Mouse (Mus musculus): ENCODE results near the gene Slc35a3. TPM values are rescaled to one million over a fixed set of nuclear protein-coding genes. Genes with fewer than 3 reads are reported as not detected.

Gene Slc35a3
- polyA plus RNA-seq (2012; rRNA removed): 7.9 and 9.0 TPM in 2 replicates

DNA sequence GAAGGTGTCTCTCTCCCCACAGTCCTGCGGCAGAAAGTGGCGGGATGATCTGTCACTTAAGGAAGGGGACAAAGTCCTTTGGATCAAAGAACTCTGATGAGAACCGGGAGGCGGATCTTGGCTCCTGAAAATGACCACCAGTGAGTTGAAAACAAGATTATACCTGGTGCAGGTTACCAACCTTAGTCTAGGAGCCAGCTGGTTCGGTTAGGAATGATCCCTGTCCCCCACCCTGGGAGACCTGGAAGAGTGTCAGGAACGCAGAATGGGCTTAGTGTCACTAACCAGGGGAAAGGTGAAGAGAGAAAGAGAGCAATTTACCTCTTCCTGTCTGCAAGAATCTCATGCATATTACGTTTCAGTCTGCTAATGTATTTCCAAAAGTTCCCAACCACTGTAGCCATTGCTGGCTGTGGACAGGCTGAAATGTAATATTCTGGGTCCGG lies at the start of gene Slc35a3:
Gene Slc35a3 (minus strand): TSS at position 396 of the 446 bp plus-strand sequence.

DNA sequence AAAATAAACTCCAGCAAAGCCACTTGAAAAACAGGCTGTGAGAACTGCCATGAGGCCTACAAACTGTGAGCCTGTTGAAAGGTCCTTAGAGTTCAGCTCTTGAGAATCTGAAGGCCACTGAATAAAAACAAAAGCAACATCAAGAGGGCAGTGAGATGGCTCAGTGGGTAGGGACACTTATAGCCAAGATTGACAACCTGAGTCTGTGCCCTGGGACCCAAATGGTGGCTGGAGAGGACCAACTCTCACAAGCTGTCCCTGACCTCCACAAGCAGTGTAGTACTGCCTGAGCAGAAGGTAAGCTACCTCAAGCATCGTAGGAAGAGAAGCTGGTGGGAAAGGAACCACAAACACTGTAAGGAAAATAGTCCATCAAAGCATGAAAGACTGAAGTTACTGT lies 31.5 kb downstream of the Slc35a3 start, which contains the start of gene Gm43191:
Gene Gm43191 (minus strand): TSS at position 101 of the 400 bp plus-strand sequence.

DNA sequence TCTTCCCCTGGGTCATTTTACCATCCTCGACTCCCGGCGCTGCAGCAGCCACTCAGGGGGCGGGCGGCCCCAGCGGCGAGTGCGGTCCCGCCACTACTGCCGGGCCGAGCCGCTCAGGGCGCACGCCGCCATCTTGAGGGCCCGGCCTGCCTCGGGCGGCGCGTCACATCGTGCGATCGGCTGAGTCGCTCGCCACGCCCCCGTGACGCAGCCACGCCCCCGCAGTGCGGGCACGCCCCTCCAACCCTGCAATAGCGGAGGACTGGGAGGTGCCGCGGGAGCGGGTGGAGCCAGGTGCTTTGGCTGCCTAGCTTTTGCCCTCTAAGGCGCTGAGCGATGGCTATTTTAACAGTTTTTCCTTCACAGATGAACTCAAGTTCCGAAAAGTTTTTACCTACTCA lies 50.2 kb downstream of the Slc35a3 start, which contains the start of gene Mfsd14a:
Gene Mfsd14a (minus strand): TSS at position 215 of the 401 bp plus-strand sequence.

Other genes with a start within 250 kb of the Slc35a3 start
- 18.6 and 19.4 TPM in 2 replicates for gene Rtca, start 204.6 kb downstream of the Slc35a3 start, polyA plus RNA-seq (2012; rRNA removed)
- gene Dbt, start 199.8 kb downstream of the Slc35a3 start, polyA plus RNA-seq (2012; rRNA removed): 10.2 and 11.8 TPM in 2 replicates
- 2.3 and 2.8 TPM in 2 replicates for gene Lrrc39, start 149.9 kb downstream of the Slc35a3 start, polyA plus RNA-seq (2012; rRNA removed)
- gene Sass6, start 117.8 kb downstream of the Slc35a3 start, polyA plus RNA-seq (2012; rRNA removed): 8.5 and 8.6 TPM in 2 replicates
- gene Trmt13, start 98.2 kb downstream of the Slc35a3 start, polyA plus RNA-seq (2012; rRNA removed): 7.9 TPM in 2 replicates
- gene Mfsd14a, start 50.2 kb downstream of the Slc35a3 start, polyA plus RNA-seq (2012; rRNA removed): 15.2 and 18.8 TPM in 2 replicates
- 0.05 TPM in 1 of 2 replicates, not detected in the other for gene Gm43191, start 31.6 kb downstream of the Slc35a3 start, polyA plus RNA-seq (2012; rRNA removed)
- gene Agl, start 95.3 kb upstream of the Slc35a3 start, polyA plus RNA-seq (2012; rRNA removed): 2.7 and 3.0 TPM in 2 replicates
- 18.7 and 22.8 TPM in 2 replicates for gene Frrs1, start 146.6 kb upstream of the Slc35a3 start, polyA plus RNA-seq (2012; rRNA removed)